Mouse (Mus musculus) left cerebral cortex, postnatal 10 days (tissue): Measurements from ENCODE around the gene Uhrf1bp1. TPM values are rescaled to one million over a fixed set of nuclear protein-coding genes. Genes with fewer than 3 reads are reported as not detected.

Source experiments
- DNase-seq, 2 experiments: peaks; one replicate each; pipeline ENCODE4 v3.0.0; 2021 to 2022; ENCODE audit warnings: low spot score in 2 of 2, mixed read lengths in 1 of 2; ENCODE audit errors: extremely low spot score in 1 of 2
- intact Hi-C: fragments of 180-260 bp; cut with DNase I; formaldehyde crosslinking; loops from one replicate; pipeline ENCODE4 v1.15.1; 2025
- total RNA-seq, 2 experiments: library from RNA; stranded (reverse); gene quantifications; 2 replicates each; pipeline ENCODE4 v1.2.3; 2021

Uhrf1bp1 gene
- 10 to 100 TPM; 22.9 to 23.8 TPM for total RNA-seq

- intact Hi-C loops, result no loop called here
- peak; percentile 31 to 90 for DNase-seq
These were observed at the start of gene Uhrf1bp1 for GRCm38 (mm10) chr17:27856265-27856797. Uhrf1bp1 (plus strand) TSS chr17:27856441.

DNA sequence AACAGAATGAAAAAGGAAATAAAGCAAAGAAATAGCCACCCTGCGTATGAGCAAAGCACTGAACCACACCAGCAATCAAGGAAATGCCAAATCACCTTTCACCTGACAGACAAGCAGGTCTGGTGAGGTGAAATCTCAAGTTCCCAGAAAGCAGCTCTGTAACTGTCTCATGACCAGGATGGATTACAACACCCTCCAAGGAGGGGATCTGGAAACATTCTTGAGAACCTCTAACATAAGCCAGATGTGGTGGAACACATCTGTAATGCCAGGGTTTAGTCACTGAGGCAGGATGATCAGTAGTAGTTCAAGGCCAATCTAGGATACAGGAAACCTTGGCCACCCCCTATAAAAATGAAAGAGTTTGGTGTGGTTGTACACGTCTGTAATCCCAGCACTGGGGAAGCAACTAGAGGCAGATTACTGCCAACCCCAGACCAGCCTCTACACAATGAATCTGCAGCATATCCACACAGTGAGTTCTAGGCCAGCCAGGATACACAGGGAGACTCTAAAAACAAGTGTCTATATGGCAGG is 48.6 kb upstream of the Uhrf1bp1 start:
- DNase-seq, result no peak
- intact Hi-C loops, result no loop called here

- DNase-seq, result no peak
- intact Hi-C loops, result no loop called here
These were observed 45.5 kb upstream of the Uhrf1bp1 start for GRCm38 (mm10) chr17:27810569-27811331.

DNA sequence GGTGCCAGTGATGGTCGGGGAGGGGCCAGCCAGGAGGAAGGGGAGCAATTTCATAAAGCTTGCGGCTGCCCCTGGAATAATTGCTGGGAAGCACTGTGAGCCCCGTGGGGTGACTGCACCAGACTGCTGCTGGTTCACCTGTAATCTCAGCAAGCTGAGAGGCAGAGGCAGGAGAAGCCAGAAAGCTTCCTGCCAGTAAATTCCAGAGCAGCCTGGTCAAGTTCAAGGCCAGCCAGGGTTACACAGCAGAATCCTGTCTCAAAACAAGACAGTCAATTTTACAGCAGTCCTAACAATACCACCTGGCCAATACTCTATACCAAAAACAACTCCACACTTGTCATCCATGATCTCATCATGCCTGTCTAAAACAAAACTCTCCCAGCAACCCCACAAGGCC is 44.3 kb upstream of the Uhrf1bp1 start:
- DNase-seq, result no peak
- intact Hi-C loops, result no loop called here

GRCm38 (mm10) chr17:27814606-27815005 is 41.6 kb upstream of the Uhrf1bp1 start:
- intact Hi-C loops, result no loop called here
- no peak for DNase-seq

- DNase-seq, result no peak
- intact Hi-C loops, result no loop called here
These were observed 37.2 kb upstream of the Uhrf1bp1 start for GRCm38 (mm10) chr17:27819011-27819410.

DNA sequence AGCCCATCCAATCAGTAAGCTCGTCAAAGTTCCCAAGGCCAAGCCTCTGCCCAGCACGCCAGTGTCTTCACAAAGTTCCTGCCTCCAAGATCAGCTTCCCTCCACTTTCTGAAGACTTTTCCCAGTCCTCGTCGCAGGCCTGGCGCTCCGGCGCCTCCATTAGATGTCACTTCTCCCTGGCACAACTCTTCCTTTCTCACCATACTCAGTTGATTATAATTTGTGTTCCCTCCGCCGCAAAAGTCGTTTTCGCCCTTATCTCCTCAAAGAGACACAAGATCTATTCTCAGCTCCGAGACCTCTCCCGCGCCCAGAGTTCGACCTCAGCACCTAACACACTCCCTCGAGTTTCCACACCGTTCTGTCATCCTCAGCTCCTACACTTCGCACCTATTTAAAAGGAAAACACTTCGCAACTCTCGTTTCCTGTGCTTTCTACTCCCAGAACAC is 36.7 kb upstream of the Uhrf1bp1 start:
- DNase-seq, result peak; percentile 25 to 43
- intact Hi-C loops, result no loop called here

DNA sequence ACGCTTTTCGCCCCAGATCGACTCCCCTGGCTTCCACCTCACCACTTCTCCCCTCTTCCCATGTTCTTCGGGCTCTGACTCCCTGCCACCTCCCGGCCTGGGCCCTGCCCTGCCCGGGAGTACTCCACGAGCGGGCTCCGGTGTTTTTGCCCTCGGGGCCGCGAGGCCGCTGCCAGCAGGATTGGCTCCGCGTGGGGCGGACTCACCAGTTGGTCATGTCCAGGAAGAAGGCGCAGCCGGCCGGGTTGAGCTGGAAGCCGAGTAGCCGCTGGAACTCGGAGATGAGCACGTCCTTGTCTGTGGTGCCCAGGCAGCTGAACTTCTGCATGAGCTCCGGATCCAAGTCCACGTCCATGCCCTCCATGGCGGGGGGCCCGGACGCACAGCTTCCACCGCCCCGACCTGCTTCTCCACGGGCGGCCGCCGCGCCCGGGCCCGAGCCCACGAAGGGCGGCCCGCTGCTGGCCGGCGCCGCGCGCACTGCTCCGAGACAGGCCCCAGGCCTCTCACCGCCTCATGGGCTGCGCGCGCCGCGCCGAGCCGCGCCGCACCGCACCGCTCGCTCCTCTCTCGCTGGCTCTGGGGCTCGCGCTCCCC is 36.2 kb upstream of the Uhrf1bp1 start:
- intact Hi-C loops, result no loop called here
- peak; percentile 27 to 75 for DNase-seq

- DNase-seq, result peak; percentile 97 to 99
- intact Hi-C loops, result no loop called here
These were observed 35.5 kb upstream of the Uhrf1bp1 start, which contains the start of gene D17Wsu92e for GRCm38 (mm10) chr17:27820568-27821406. D17Wsu92e (minus strand) TSS chr17:27820648.

GRCm38 (mm10) chr17:27821407-27822338 is 34.6 kb upstream of the Uhrf1bp1 start:
- intact Hi-C loops, result no loop called here
- DNase-seq, result peak in 1 of 2 experiments; percentile 70

DNA sequence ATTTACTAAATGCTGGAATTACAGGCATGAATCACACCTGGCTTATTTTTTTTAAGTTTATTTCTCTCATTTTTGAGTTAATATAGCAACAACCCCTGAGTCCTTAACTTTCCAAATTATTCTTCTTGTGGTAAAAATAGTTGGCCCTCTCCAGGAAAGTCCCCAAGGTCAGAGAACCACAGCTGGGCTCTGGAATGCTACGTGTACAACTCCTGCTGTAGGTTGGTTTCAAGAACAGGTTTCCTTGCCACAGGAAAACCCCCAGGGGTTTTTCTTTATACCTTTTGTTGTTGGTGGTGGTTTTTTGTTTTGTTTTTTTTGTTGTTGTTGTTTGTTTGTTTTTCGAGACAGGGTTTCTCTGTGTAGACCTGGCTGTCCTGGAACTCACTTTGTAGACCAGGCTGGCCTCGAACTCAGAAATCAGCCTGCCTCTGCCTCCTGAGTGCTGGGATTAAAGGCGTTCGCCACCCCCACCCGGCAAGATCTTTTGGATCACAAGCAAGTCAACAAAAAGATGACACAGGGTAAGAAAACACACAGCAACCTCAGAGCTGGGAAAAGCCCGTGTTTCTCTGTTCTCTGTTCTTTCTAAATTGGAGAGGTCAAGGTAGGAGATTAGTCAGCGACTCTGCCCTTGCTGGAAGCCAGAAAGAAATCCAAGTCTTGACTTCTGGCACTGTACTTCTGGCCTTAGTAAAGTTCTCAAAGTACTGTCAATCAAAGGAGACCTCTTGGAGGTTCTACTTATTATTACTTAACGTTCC is 32.9 kb upstream of the Uhrf1bp1 start:
- no peak for DNase-seq
- intact Hi-C loops, result no loop called here

- DNase-seq, result no peak
- intact Hi-C loops, result no loop called here
These were observed 31.3 kb upstream of the Uhrf1bp1 start for GRCm38 (mm10) chr17:27824941-27825340.

DNA sequence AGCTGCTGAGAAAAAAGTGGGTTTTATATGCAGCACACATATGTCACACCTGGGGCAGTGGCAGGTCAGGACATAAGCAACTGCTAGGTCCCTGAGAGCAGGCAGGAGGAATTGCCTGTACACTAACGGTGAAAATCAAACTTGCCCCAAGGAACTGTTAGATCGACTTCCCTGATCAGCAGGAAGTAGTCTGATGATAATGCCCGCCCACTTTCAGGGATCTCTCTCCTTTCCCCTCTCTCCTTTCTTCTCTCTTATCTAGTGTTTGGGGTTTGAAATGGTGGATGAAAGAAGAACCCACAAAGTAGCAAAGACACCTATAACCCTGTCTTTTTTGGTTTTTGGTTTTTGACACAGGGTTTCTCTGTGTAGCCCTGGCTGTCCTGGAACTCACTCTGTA is 30.7 kb upstream of the Uhrf1bp1 start:
- no peak for DNase-seq
- intact Hi-C loops, result no loop called here

- peak; percentile 31 to 81 for DNase-seq
- intact Hi-C loops, result no loop called here
These were observed 30.0 kb upstream of the Uhrf1bp1 start for GRCm38 (mm10) chr17:27825984-27826905.

GRCm38 (mm10) chr17:27826908-27827383 is 29.3 kb upstream of the Uhrf1bp1 start:
- peak in 1 of 2 experiments; percentile 53 for DNase-seq
- intact Hi-C loops, result no loop called here

DNA sequence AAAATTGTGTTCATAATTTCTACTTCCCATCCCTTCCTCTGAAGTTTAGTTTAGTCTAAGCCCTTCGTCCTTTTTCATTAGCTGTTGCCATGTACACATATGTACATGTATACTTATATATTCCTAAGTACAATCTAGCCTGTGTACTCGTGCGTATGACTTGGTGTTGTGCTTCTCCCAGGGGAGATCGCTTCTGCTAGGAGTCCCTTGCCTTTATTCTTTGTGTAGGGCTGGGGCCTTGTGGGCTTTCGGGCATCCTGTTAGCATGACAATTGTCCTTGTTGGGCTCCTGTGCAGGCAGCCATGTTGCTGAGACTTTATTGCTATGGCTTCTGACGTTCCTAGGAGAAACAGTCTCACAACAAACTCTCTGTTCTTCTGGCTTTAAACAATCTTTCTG is 28.7 kb upstream of the Uhrf1bp1 start:
- intact Hi-C loops, result no loop called here
- DNase-seq, result no peak
